Mouse (Mus musculus) hindbrain, embryonic 15.5 days (tissue): ENCODE results near the gene Art1. TPM values are rescaled to one million over a fixed set of nuclear protein-coding genes. Genes with fewer than 3 reads are reported as not detected.
A peak's percentile ranks its signal among the peaks of the same experiment; 100 is the strongest.

ENCODE experiments used
- ATAC-seq: fragments of 200-750 bp; cut with Nextera tagmentation; 2 replicates; pipeline ENCODE4 v1.8.0; 2017; ENCODE audit warnings: low read depth, moderate number of reproducible peaks, moderate TSS enrichment; ENCODE audit not compliant: low FRiP score
- H3K27ac ChIP-seq: fragments of 300-500 bp; sonication (generic); replicated peaks from 2 replicates; pipeline ENCODE4 v1.5.1; 2015; ENCODE audit warnings: mild to moderate bottlenecking, inconsistent platforms
- H3K27me3 ChIP-seq: fragments of 300-500 bp; sonication (generic); 2 replicates; pipeline ENCODE4 v1.6.1; 2015; ENCODE audit warnings: control low read depth, inconsistent platforms
- H3K36me3 ChIP-seq: fragments of 300-500 bp; sonication (generic); 2 replicates; pipeline ENCODE4 v1.6.1; 2015; ENCODE audit warnings: control low read depth, inconsistent platforms
- H3K4me1 ChIP-seq: fragments of 300-500 bp; sonication (generic); replicated peaks from 2 replicates; pipeline ENCODE4 v1.6.1; 2015; ENCODE audit warnings: control low read depth, inconsistent platforms
- H3K4me2 ChIP-seq: fragments of 300-500 bp; sonication (generic); 2 replicates; pipeline ENCODE4 v1.6.1; 2015; ENCODE audit warnings: moderate library complexity, mild to moderate bottlenecking, inconsistent platforms
- H3K4me3 ChIP-seq: fragments of 300-500 bp; sonication (generic); 2 replicates; pipeline ENCODE4 v1.5.1; 2015; ENCODE audit warnings: mild to moderate bottlenecking, inconsistent platforms
- H3K9ac ChIP-seq: fragments of 300-500 bp; sonication (generic); 2 replicates; pipeline ENCODE4 v1.6.1; 2015; ENCODE audit warnings: inconsistent platforms
- H3K9me3 ChIP-seq: fragments of 300-500 bp; sonication (generic); 2 replicates; pipeline ENCODE4 v1.6.1; 2016; ENCODE audit warnings: control low read depth, inconsistent platforms
- WGBS: fragments of 180-500 bp; shearing (Covaris S2); methylation state at CpG from one replicate; pipeline ENCODE4 v1.1.7; 2015; 5-methylcytosine and 5-hydroxymethylcytosine counted together
- polyA plus RNA-seq: library from polyadenylated mRNA; unstranded; fragments of >200 nt; fragmentation: Nextera tagmentation; extraction: Ambion mirVana; gene quantifications from 2 replicates; pipeline ENCODE4 v1.2.1, GENCODE M21; 2015

Art1 gene
- 0.41 and 0.44 TPM in 2 replicates for polyA plus RNA-seq

GRCm38 (mm10) chr7:102101487-102101886 is at the start of gene Art1:
Gene Art1 (plus strand): TSS chr7:102101743.
- ATAC-seq: no peak
- no peak within 1 kb of the TSS for H3K4me2 ChIP-seq
- H3K9ac ChIP-seq: no peak within 1 kb of the TSS
- no peak within 1 kb of the TSS for H3K4me3 ChIP-seq
- WGBS: 44% methylated on average over 5 of the region's 5 CpGs
- peaks cover 11% of the 10 kb centered on the region for H3K4me1 ChIP-seq
- 0 out of 2 replicates have a peak, but pooled peaks cover 3% of the 10 kb centered on the region for H3K27me3 ChIP-seq
- no peak within 1 kb of the TSS for H3K27ac ChIP-seq
- no peaks in the 10 kb centered on the region for H3K36me3 ChIP-seq
- no peaks in the 10 kb centered on the region for H3K9me3 ChIP-seq

- WGBS: 96% methylated on average over 3 of the region's 3 CpGs
- H3K36me3 ChIP-seq: no peaks in the 10 kb centered on the region
- H3K9me3 ChIP-seq: no peaks in the 10 kb centered on the region
- no peak overlapping the region for H3K4me2 ChIP-seq
- no peak overlapping the region for H3K4me3 ChIP-seq
- H3K9ac ChIP-seq: no peak overlapping the region
- no peak for ATAC-seq
- peaks cover 36% of the 10 kb centered on the region for H3K4me1 ChIP-seq
- H3K27me3 ChIP-seq: no peaks in the 10 kb centered on the region
- no peak overlapping the region for H3K27ac ChIP-seq
These were observed 40.2 kb upstream of the Art1 start for GRCm38 (mm10) chr7:102061353-102061752.

- WGBS: 87% methylated on average over 1 of the region's 1 CpGs
- H3K4me2 ChIP-seq: no peak overlapping the region
- no peak overlapping the region for H3K9ac ChIP-seq
- no peak overlapping the region for H3K27ac ChIP-seq
- H3K4me3 ChIP-seq: no peak overlapping the region
- no peaks in the 10 kb centered on the region for H3K27me3 ChIP-seq
- peaks cover 40% of the 10 kb centered on the region for H3K4me1 ChIP-seq
- H3K9me3 ChIP-seq: no peaks in the 10 kb centered on the region
- H3K36me3 ChIP-seq: no peaks in the 10 kb centered on the region
- no peak for ATAC-seq
These were observed 39.3 kb upstream of the Art1 start for GRCm38 (mm10) chr7:102062203-102062602.

- no peak overlapping the region for H3K27ac ChIP-seq
- H3K27me3 ChIP-seq: no peaks in the 10 kb centered on the region
- no peaks in the 10 kb centered on the region for H3K9me3 ChIP-seq
- ATAC-seq: no peak
- H3K4me3 ChIP-seq: peak overlapping the region; percentile 72
- H3K9ac ChIP-seq: no peak overlapping the region
- H3K4me1 ChIP-seq: peaks cover 40% of the 10 kb centered on the region
- 95% methylated on average over 9 of the region's 9 CpGs for WGBS
- H3K4me2 ChIP-seq: peak overlapping the region; percentile 65
- H3K36me3 ChIP-seq: no peaks in the 10 kb centered on the region
These were observed 37.7 kb upstream of the Art1 start for GRCm38 (mm10) chr7:102063891-102064290.

- Histone ChIP-seq H3K4me1 (peaks cover 40% of the 10 kb centered on the region), H3K36me3 (no peaks in the 10 kb centered on the region), H3K9ac (peak overlapping the region; percentile 75), H3K4me2 (peak overlapping the region; percentile 65), H3K27me3 (no peaks in the 10 kb centered on the region), H3K4me3 (peak overlapping the region; percentile 72), H3K9me3 (no peaks in the 10 kb centered on the region), H3K27ac (peak overlapping the region; percentile 88)
- peak; percentile 63 for ATAC-seq
- WGBS: 2% methylated on average over 9 of the region's 9 CpGs
These were observed 36.9 kb upstream of the Art1 start for GRCm38 (mm10) chr7:102064655-102065045.

GRCm38 (mm10) chr7:102065046-102065891 is 36.3 kb upstream of the Art1 start, which contains the start of the genes Rnf121, Xndc1 and Xntrpc:
Gene Rnf121 (minus strand): TSS chr7:102065469.
Gene Xndc1 (plus strand): TSS chr7:102065511.
Gene Xntrpc (plus strand): TSS chr7:102065713.
- H3K9me3 ChIP-seq: no peaks in the 10 kb centered on the region
- peak within 1 kb of the TSS; percentile 65 for H3K4me2 ChIP-seq
- peak within 1 kb of the TSS; percentile 75 for H3K9ac ChIP-seq
- H3K4me3 ChIP-seq: peak within 1 kb of the TSS; percentile 72
- WGBS: under 1% methylated on average over 56 of the region's 56 CpGs
- H3K27ac ChIP-seq: peak within 1 kb of the TSS; percentile 88
- H3K36me3 ChIP-seq: no peaks in the 10 kb centered on the region
- peak; percentile 99 for ATAC-seq
- peaks cover 36% of the 10 kb centered on the region for H3K4me1 ChIP-seq
- no peaks in the 10 kb centered on the region for H3K27me3 ChIP-seq

GRCm38 (mm10) chr7:102066363-102066762 is 35.2 kb upstream of the Art1 start:
- Histone ChIP-seq H3K4me2 (peak overlapping the region; percentile 65), H3K4me3 (peak overlapping the region; percentile 72), H3K9ac (0 out of 2 replicates have a peak overlapping the region, but pooled peaks have one; percentile 75), H3K27ac (no peak overlapping the region), H3K9me3 (no peaks in the 10 kb centered on the region), H3K4me1 (peaks cover 35% of the 10 kb centered on the region), H3K27me3 (no peaks in the 10 kb centered on the region), H3K36me3 (peaks cover 3% of the 10 kb centered on the region; the same call in 1 of the 2 replicates)
- WGBS: 81% methylated on average over 6 of the region's 6 CpGs
- no peak for ATAC-seq

GRCm38 (mm10) chr7:102076714-102077296 is 24.7 kb upstream of the Art1 start:
- Histone ChIP-seq H3K9ac (no peak overlapping the region), H3K27ac (no peak overlapping the region), H3K4me1 (no peaks in the 10 kb centered on the region), H3K4me2 (no peak overlapping the region), H3K4me3 (no peak overlapping the region), H3K27me3 (no peaks in the 10 kb centered on the region), H3K9me3 (no peaks in the 10 kb centered on the region), H3K36me3 (peaks cover 67% of the 10 kb centered on the region)
- WGBS: 84% methylated on average over 7 of the region's 7 CpGs
- ATAC-seq: no peak; the same call in 1 of the 2 replicates

- 79% methylated on average over 7 of the region's 7 CpGs for WGBS
- Histone ChIP-seq H3K9me3 (no peaks in the 10 kb centered on the region), H3K4me1 (no peaks in the 10 kb centered on the region), H3K27ac (no peak overlapping the region), H3K36me3 (peaks cover 64% of the 10 kb centered on the region), H3K27me3 (no peaks in the 10 kb centered on the region), H3K4me2 (no peak overlapping the region), H3K4me3 (no peak overlapping the region), H3K9ac (no peak overlapping the region)
- ATAC-seq: no peak; the same call in 1 of the 2 replicates
These were observed 23.0 kb upstream of the Art1 start for GRCm38 (mm10) chr7:102078517-102078916.

GRCm38 (mm10) chr7:102080311-102080710 is 21.2 kb upstream of the Art1 start:
- ATAC-seq: no peak
- Histone ChIP-seq H3K27me3 (no peaks in the 10 kb centered on the region), H3K27ac (no peak overlapping the region), H3K36me3 (peaks cover 52% of the 10 kb centered on the region), H3K4me1 (no peaks in the 10 kb centered on the region), H3K4me2 (no peak overlapping the region), H3K9ac (no peak overlapping the region), H3K4me3 (no peak overlapping the region), H3K9me3 (no peaks in the 10 kb centered on the region)
- 92% methylated on average over 8 of the region's 8 CpGs for WGBS

GRCm38 (mm10) chr7:102081784-102082183 is 19.8 kb upstream of the Art1 start:
- peaks cover 44% of the 10 kb centered on the region for H3K36me3 ChIP-seq
- WGBS: 96% methylated on average over 5 of the region's 5 CpGs

GRCm38 (mm10) chr7:102082816-102083215 is 18.7 kb upstream of the Art1 start, which contains the start of gene Trpc2:
Gene Trpc2 (plus strand): TSS chr7:102083116.
- Histone ChIP-seq H3K9ac (no peak within 1 kb of the TSS), H3K9me3 (no peaks in the 10 kb centered on the region), H3K27me3 (no peaks in the 10 kb centered on the region), H3K4me3 (no peak within 1 kb of the TSS), H3K4me2 (no peak within 1 kb of the TSS), H3K27ac (no peak within 1 kb of the TSS), H3K4me1 (no peaks in the 10 kb centered on the region), H3K36me3 (peaks cover 39% of the 10 kb centered on the region)
- ATAC-seq: no peak
- 78% methylated on average over 5 of the region's 5 CpGs for WGBS

More at GRCm38 (mm10) chr7:102081784-102082183, 19.8 kb upstream of the Art1 start:
- no peak overlapping the region for H3K27ac ChIP-seq
- H3K27me3 ChIP-seq: no peaks in the 10 kb centered on the region
- no peaks in the 10 kb centered on the region for H3K9me3 ChIP-seq
- H3K9ac ChIP-seq: no peak overlapping the region
- H3K4me1 ChIP-seq: no peaks in the 10 kb centered on the region
- ATAC-seq: no peak
- H3K4me2 ChIP-seq: no peak overlapping the region
- no peak overlapping the region for H3K4me3 ChIP-seq
